Mouse (Mus musculus): ENCODE data around the gene Serpina11. TPM values are rescaled to one million over a fixed set of nuclear protein-coding genes. Genes with fewer than 3 reads are reported as not detected.

The Serpina11 gene
- not detected in 2 replicates for polyA plus RNA-seq (2016; fragmentation: Nextera tagmentation; extraction: Ambion mirVana)

DNA sequence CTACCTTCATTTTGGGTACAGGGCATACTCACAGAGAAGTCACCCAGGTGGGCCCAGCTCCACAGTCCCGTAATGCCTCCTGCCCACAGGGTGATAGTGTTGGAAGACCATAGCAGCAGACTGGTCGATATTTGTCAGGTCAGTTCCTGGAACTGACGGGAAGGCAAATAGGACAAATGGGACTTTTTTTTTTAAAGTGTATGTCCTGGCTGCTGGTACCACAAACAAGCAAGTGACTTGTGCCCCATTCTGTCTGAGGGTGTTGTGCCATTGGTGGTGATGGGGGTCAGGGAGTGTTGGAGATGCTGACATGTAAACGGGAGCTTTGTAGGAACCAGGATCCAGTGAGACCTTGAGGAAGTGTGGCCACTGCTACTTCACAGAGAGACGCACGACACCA is at the start of gene Serpina11:
Gene Serpina11, minus strand, starts transcription at position 101 of the 400 bp plus-strand sequence.
- Histone ChIP-seq H3K4me1 (no peaks in the 10 kb centered on the region), H3K27me3 (replicated peaks; ENCODE audit: low read depth, poor library complexity, severe bottlenecking) (no peaks in the 10 kb centered on the region), H3K36me3 (replicated peaks) (no peaks in the 10 kb centered on the region), H3K27ac (replicated peaks) (no peak within 1 kb of the TSS), H3K9me3 (no peaks in the 10 kb centered on the region), H3K4me3 (no peak within 1 kb of the TSS)
- 90% methylated on average over 6 of the region's 6 CpGs for WGBS
- no peak for DNase-seq (ENCODE audit: low spot score)

DNA sequence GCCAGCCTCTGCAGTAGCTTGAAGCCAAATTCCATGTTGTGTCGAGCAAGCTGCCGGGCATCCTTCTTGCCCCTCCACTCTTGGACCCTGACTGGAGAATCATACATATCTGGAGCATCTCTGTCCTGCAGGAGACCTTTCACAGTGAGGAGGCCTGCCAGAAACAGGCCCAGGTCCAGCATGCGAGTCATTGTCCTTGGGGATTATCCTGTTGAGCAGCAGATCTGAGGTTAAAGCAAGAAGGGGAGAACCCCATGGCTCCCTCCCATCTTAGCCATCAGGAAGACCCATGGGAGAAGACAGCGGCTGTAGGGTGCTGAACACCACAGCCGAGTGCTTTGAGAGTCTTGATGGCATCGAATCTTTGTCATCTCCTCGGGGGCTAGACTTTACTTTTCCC is 48.4 kb upstream of the Serpina11 start:
- WGBS, result 90% methylated on average over 7 of the region's 7 CpGs
- Histone ChIP-seq H3K36me3 (replicated peaks) (no peaks in the 10 kb centered on the region), H3K4me3 (no peak overlapping the region), H3K27me3 (replicated peaks; ENCODE audit: low read depth, poor library complexity, severe bottlenecking) (no peaks in the 10 kb centered on the region), H3K9me3 (no peaks in the 10 kb centered on the region), H3K4me1 (no peaks in the 10 kb centered on the region), H3K27ac (replicated peaks) (no peak overlapping the region)
- no peak for DNase-seq (ENCODE audit: low spot score)

DNA sequence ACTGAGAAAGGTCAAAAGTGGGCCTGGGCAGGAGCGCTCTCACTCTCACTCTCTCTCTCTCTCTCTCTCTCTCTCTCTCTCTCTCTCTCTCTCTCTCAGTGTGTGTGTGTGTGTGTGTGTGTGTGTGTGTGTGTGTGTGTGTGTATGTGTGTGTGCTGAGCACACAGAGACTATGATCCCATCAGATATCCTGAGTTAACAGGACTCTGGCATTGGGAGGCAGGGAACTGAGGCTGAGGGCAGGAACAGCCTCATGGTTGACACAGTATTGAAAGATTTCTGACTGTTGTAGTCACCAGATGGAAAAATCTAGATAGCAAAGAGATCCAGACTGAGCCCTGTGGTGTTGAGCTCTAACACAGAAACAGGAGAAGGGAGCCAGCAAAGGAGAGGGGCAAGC is 44.0 kb upstream of the Serpina11 start:
- no peaks in the 10 kb centered on the region for H3K36me3 ChIP-seq (replicated peaks)
- WGBS, result 92% methylated on average over 1 of the region's 1 CpGs
- no peak overlapping the region for H3K27ac ChIP-seq (replicated peaks)
- H3K9me3 ChIP-seq, result no peaks in the 10 kb centered on the region
- H3K4me1 ChIP-seq, result no peaks in the 10 kb centered on the region
- no peaks in the 10 kb centered on the region for H3K27me3 ChIP-seq (replicated peaks; ENCODE audit: low read depth, poor library complexity, severe bottlenecking)
- no peak overlapping the region for H3K4me3 ChIP-seq
- no peak for DNase-seq (ENCODE audit: low spot score)

DNA sequence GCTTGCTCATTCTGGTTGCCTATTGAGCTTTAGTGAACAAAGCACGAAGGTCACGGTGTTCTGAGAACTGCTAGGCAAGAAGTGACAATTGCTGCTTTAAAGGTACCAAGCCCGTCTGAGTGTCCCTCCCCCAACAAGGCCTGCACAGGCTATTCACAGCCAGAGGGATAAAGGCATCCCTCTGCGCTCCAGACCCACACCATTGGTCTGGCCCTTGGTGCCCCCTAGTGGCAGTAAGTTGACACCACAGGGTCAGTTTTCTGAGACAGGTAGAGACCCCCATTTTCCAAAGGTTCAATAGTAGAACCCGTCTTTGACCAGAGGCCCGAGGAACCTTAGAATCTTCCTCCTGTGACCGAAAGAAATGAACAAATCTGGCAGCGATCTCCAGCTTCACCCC is 40.2 kb upstream of the Serpina11 start:
- 42% methylated on average over 8 of the region's 8 CpGs for WGBS
- no peaks in the 10 kb centered on the region for H3K4me1 ChIP-seq
- peak; percentile 26 for DNase-seq (ENCODE audit: low spot score)
- H3K27me3 ChIP-seq (replicated peaks; ENCODE audit: low read depth, poor library complexity, severe bottlenecking), result no peaks in the 10 kb centered on the region
- no peaks in the 10 kb centered on the region for H3K9me3 ChIP-seq
- no peak overlapping the region for H3K27ac ChIP-seq (replicated peaks)
- H3K36me3 ChIP-seq (replicated peaks), result no peaks in the 10 kb centered on the region
- no peak overlapping the region for H3K4me3 ChIP-seq

DNA sequence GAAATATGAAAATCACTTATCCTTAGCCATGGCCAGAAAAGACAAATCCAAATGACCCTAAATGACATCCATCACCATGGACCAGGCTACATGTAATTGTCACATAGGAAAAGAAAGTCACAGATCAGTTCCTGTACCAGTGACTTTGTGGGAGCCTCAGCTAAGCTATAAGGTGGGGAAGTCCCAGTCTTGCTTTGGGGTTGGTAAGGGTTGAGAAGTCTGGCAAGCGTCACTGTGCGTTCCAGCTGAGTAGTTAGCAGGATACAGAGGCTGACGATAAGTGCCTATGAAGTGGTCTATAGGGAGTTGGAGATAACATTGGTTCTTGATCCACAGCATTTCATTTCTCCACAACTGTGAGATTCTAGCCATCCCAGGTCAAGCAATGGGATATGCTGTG is 25.5 kb upstream of the Serpina11 start:
- Histone ChIP-seq H3K4me1 (no peaks in the 10 kb centered on the region), H3K9me3 (no peaks in the 10 kb centered on the region), H3K27me3 (replicated peaks; ENCODE audit: low read depth, poor library complexity, severe bottlenecking) (no peaks in the 10 kb centered on the region), H3K27ac (replicated peaks) (no peak overlapping the region), H3K4me3 (no peak overlapping the region), H3K36me3 (replicated peaks) (no peaks in the 10 kb centered on the region)
- 93% methylated on average over 3 of the region's 3 CpGs for WGBS
- no peak for DNase-seq (ENCODE audit: low spot score)

DNA sequence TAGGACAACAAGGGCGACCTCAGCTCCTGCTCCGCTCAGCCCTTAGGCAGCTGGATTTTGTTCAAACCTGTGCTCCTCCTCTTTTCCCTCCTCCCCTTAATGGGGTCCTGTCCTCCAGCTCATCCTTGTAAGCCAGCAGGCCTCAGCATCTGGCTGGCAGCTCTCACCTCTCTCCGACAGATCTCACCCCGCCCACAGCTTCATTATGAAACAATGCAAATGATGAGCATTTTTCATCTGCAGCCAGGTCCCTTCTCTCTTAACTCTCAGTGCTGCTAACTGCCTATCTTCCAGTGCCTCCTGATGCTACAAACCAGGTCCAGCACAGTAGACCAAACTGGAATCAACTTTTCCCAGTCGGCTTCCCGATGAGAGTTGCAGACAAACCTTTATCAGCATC is 23.9 kb upstream of the Serpina11 start, which contains the start of gene Serpina9:
Gene Serpina9, minus strand, starts transcription at position 136 of the 400 bp plus-strand sequence.
- WGBS, result 90% methylated on average over 6 of the region's 6 CpGs
- no peak within 1 kb of the TSS for H3K27ac ChIP-seq (replicated peaks)
- H3K27me3 ChIP-seq (replicated peaks; ENCODE audit: low read depth, poor library complexity, severe bottlenecking), result no peaks in the 10 kb centered on the region
- no peaks in the 10 kb centered on the region for H3K4me1 ChIP-seq
- no peak for DNase-seq (ENCODE audit: low spot score)
- H3K36me3 ChIP-seq (replicated peaks), result no peaks in the 10 kb centered on the region
- no peak within 1 kb of the TSS for H3K4me3 ChIP-seq
- H3K9me3 ChIP-seq, result no peaks in the 10 kb centered on the region

DNA sequence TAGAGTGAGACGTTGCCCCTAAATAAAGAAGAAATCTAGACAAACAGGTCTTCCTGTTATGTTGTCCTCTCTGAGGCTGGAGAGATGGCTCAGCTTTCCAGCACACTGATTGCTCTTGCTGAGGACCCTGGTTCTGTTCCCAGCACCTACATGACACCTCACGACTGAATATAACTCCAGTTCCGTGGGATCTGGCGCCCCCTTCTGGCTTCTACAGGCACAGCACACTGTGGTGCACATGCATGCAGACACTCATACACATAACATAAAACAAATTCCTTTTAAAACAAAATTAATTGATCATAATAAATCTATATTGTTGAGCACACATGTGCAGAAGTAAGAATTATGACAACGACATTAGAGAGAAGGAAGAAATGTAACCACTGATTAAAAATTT is 14.9 kb upstream of the Serpina11 start:
- no peaks in the 10 kb centered on the region for H3K4me1 ChIP-seq
- H3K9me3 ChIP-seq, result peaks cover 6% of the 10 kb centered on the region; the same call in 1 of the 2 replicates
- H3K27me3 ChIP-seq (replicated peaks; ENCODE audit: low read depth, poor library complexity, severe bottlenecking), result no peaks in the 10 kb centered on the region
- DNase-seq (ENCODE audit: low spot score), result no peak
- WGBS, result 79% methylated on average over 5 of the region's 5 CpGs
- no peak overlapping the region for H3K27ac ChIP-seq (replicated peaks)
- no peak overlapping the region for H3K4me3 ChIP-seq
- H3K36me3 ChIP-seq (replicated peaks), result no peaks in the 10 kb centered on the region

DNA sequence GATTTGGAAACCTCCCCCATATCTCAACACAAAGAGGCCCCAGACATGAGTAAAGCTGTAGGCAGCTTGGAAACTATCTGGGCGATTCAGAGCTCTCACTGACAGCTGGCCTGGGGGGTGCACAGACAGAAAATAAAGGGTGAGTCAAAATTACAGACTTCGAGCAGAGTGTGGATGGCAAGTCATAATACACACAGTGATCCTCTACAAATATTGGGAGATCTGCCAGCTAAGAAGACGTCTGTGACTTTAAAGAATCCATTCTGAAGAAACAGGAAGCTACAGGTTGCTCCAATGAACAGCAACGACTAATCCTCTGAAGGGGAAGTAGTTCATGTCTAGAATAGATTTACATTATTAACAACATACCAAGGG is 13.5 kb upstream of the Serpina11 start:
- Histone ChIP-seq H3K36me3 (replicated peaks) (no peaks in the 10 kb centered on the region), H3K4me3 (no peak overlapping the region), H3K4me1 (no peaks in the 10 kb centered on the region), H3K27me3 (replicated peaks; ENCODE audit: low read depth, poor library complexity, severe bottlenecking) (no peaks in the 10 kb centered on the region), H3K27ac (replicated peaks) (no peak overlapping the region), H3K9me3 (peaks cover 6% of the 10 kb centered on the region; the same call in 1 of the 2 replicates)
- DNase-seq (ENCODE audit: low spot score), result no peak
- WGBS, result 79% methylated on average over 4 of the region's 4 CpGs

DNA sequence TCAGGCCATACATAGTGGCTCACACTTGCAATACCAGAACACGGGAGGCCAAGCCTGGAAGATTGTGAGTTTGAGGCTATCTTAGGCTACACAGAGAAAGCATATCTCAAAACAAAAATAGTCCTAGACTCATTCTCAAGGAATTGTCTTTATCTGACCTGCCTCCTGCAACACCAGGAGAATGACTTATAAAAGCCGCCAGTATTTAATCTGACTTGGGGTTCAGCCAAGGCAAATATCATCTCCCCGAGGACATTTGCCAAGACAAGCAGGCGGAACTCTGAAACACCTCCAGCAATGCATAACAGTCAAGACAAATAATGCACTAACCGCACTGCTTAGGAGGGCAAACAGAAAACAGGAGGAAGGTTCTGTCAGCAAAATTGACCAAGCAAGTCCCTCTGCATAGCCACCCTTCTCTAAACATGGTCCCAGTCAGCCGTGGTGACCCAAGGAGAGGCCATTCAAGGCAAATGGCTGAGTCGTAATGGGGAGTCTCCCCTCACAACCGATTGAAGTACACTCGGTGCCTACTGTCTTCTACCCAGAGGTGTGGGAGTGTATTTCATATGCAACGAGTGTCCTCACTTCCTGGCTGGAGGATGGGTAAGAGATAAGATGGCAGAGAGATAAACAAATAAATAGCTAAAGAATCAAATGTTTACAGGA is 12.9 kb upstream of the Serpina11 start:
- WGBS, result 89% methylated on average over 10 of the region's 10 CpGs
- H3K36me3 ChIP-seq (replicated peaks), result no peaks in the 10 kb centered on the region
- H3K27ac ChIP-seq (replicated peaks), result no peak overlapping the region
- peaks cover 6% of the 10 kb centered on the region; the same call in 1 of the 2 replicates for H3K9me3 ChIP-seq
- H3K4me1 ChIP-seq, result no peaks in the 10 kb centered on the region
- no peak for DNase-seq (ENCODE audit: low spot score)
- H3K27me3 ChIP-seq (replicated peaks; ENCODE audit: low read depth, poor library complexity, severe bottlenecking), result no peaks in the 10 kb centered on the region
- H3K4me3 ChIP-seq, result no peak overlapping the region

DNA sequence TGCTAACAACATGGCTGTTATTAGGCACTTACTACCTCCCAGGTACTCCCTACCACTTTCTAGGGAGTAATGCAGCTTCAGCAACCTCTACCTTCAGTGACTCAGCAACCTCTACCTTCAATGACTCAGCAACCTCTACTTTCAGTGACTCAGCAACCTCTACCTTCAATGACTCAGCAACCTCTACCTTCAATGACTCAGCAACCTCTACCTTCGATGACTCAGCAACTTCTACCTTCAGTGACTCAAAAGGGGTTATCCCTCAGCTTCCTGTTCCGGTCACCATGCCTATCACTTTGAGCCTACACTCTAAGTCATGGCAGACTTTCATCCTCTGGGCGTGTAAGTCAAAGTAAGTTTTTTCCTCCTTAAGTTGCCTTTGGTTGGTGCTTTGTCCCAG is 10.8 kb upstream of the Serpina11 start:
- Histone ChIP-seq H3K36me3 (replicated peaks) (no peaks in the 10 kb centered on the region), H3K4me3 (no peak overlapping the region), H3K9me3 (peaks cover 6% of the 10 kb centered on the region; the same call in 1 of the 2 replicates), H3K27me3 (replicated peaks; ENCODE audit: low read depth, poor library complexity, severe bottlenecking) (no peaks in the 10 kb centered on the region), H3K4me1 (peaks cover 3% of the 10 kb centered on the region; the same call in 1 of the 2 replicates), H3K27ac (replicated peaks) (no peak overlapping the region)
- WGBS, result 88% methylated on average over 3 of the region's 3 CpGs
- no peak for DNase-seq (ENCODE audit: low spot score)

DNA sequence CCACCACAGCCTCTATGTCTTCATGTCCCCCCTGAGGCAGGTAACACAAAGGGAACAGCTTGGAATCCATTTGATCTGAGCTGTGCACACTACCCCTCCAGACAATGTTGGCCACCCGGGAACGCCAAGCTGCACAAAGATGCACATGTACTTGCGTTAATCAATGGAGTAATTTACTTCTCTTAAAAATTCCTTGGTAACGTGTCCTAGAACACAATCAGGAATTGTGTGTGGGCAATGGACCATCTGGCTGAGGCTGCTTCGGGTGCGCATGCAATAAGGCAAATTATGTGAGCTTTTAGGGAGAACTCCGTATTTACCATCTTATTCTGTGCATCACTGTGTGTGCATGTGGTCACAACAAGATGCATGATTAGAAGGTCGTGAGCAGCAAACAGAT is 9.9 kb upstream of the Serpina11 start:
- Histone ChIP-seq H3K4me3 (no peak overlapping the region), H3K27me3 (replicated peaks; ENCODE audit: low read depth, poor library complexity, severe bottlenecking) (no peaks in the 10 kb centered on the region), H3K4me1 (peaks cover 3% of the 10 kb centered on the region; the same call in 1 of the 2 replicates), H3K36me3 (replicated peaks) (no peaks in the 10 kb centered on the region), H3K9me3 (peaks cover 4% of the 10 kb centered on the region; the same call in 1 of the 2 replicates), H3K27ac (replicated peaks) (no peak overlapping the region)
- DNase-seq (ENCODE audit: low spot score), result no peak
- WGBS, result 86% methylated on average over 8 of the region's 8 CpGs

DNA sequence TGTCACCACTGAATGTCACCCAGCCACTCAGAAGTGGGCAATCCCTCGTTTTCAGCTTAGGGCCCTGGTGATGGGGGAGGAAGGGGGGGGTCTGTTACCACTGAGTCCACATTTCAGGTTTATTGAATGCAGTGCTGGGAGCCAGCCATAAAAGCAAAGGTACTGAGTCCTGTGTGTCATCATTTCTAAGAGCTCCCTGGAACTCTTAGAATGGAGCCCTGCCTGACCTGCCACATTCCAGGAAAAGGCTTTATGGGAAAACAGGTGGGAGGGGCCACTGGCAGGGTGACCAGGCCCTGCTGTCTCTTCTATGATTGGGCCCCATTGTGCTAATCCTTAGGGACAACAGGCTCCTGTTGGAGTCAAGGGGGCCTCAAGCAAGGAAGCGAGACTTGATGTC is 6.8 kb upstream of the Serpina11 start:
- WGBS, result 62% methylated on average over 2 of the region's 2 CpGs
- Histone ChIP-seq H3K9me3 (no peaks in the 10 kb centered on the region), H3K27ac (replicated peaks) (no peak overlapping the region), H3K4me1 (peaks cover 3% of the 10 kb centered on the region; the same call in 1 of the 2 replicates), H3K27me3 (replicated peaks; ENCODE audit: low read depth, poor library complexity, severe bottlenecking) (no peaks in the 10 kb centered on the region), H3K36me3 (replicated peaks) (no peaks in the 10 kb centered on the region), H3K4me3 (no peak overlapping the region)
- DNase-seq (ENCODE audit: low spot score), result no peak

DNA sequence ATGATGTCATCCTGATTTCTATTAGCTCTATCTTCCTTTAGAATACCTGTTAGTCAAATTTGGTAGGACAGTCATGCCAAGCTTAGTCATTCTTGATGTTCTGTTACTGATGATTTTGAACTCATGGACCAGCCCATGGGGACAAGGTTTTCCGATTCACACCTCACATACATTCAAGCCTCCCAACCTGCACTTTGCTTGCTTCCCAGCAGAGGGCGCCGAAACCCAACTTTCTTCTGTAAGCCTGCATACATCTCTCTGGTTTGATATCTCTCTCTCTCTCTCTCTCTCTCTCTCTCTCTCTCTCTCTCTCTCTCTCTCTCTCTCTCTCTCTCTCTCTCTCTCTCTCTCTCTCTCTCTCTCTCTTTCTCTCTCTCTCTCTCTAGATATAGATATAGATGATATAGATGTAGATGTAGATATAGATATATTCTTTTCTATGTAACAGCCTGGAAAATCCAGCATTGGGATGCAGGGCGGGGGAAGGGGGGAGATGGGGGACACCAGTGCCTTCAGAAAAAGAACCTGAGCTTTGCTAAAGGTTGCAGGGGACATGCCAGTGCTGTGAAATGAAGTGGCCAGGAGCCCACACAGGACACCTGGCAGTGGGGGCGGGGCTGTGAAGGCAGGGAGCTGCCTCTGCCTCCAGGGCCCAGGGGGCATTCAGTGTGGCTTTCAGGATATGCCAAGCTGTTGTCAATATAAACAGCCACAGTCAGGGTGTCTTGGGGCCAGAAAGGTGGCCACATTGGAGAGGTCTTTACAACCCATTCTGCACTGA is 5.7 kb upstream of the Serpina11 start:
- peak; percentile 72 for DNase-seq (ENCODE audit: low spot score)
- Histone ChIP-seq H3K27ac (replicated peaks) (no peak overlapping the region), H3K4me1 (peaks cover 3% of the 10 kb centered on the region; the same call in 1 of the 2 replicates), H3K27me3 (replicated peaks; ENCODE audit: low read depth, poor library complexity, severe bottlenecking) (no peaks in the 10 kb centered on the region), H3K9me3 (no peaks in the 10 kb centered on the region), H3K4me3 (no peak overlapping the region), H3K36me3 (replicated peaks) (no peaks in the 10 kb centered on the region)
- 43% methylated on average over 5 of the region's 5 CpGs for WGBS

Measured in embryonic facial prominence, embryonic 10.5 days (tissue).